In the genomic region with DNA sequence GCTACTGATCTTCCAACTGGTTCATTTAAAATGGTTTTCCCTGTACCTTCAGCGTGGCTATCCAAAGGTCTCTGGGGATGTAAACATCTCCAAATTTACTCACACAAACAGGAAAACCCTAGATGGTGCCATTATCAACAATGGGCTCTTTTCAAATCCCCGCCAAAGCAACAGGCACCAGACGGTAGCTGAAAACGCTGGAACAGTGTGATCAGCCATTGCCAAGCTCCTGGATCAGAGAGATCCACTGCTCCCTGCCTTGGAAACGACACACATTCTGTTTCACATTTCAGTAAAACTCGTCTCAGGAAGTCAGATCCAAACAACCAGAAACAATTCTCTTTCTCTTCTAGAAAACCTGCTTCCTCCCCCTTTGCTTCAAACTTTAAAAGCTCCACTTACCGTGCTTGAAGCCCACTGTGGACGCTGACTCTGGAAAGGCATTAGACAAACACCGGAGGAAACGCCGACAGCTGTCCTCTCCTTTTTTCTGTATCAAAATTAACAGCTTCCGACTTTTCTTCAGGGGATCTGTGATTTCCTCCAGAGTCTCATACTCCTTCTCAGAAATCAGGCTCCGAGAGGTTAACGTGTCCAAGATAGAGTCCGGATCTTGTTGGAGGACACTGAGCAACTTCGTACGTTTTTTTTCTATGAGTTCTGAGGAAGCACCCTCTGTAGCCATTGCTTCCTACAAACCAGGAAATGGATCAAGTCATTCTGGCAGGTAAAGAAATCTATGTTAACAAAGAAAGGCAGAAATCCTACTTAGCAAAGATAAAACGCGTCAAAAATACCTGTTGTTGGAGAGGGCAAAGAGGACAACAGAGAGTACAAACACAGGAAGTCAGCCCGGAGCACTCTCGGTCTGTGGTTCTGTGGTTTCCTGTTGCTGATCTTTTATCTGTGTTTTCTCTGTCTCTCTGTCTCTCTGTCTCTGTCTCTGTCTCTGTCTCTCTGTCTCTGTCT, we compare ENCODE assay signal across 8 mouse cellular contexts. TPM values are rescaled to one million over a fixed set of nuclear protein-coding genes. Genes with fewer than 3 reads are reported as not detected.
DNase-seq lines count a peak whose midpoint lies in the region; ATAC-seq and TF ChIP-seq lines count a peak whose summit lies in the region.

A gene (minus strand): TSS at position 854 of the 969 bp plus-strand sequence.

- TF ChIP-seq POLR2A in bone marrow macrophage, adult 2 months (IDR thresholded peaks at IDR 0.05; ENCODE audit: borderline replicate concordance, low read depth, low read length), result no peak

- H3K36me3 ChIP-seq in hindbrain, postnatal 0 days (ENCODE audit: insufficient read depth, low read length), result no peaks in the 10 kb centered on the region
- H3K36me3 ChIP-seq in liver, embryonic 15.5 days (replicated peaks), result no peaks in the 10 kb centered on the region
- H3K36me3 ChIP-seq in stomach, embryonic 15.5 days, result no peaks in the 10 kb centered on the region
- H3K36me3 ChIP-seq in midbrain, embryonic 14.5 days (ENCODE audit: control insufficient read depth, insufficient read depth, low read length), result no peaks in the 10 kb centered on the region

- 71% methylated on average over 21 of the region's 21 CpGs for WGBS in hindbrain, postnatal 0 days
- WGBS in liver, embryonic 15.5 days (ENCODE audit: insufficient replicate concordance), result 6% methylated on average over 21 of the region's 21 CpGs
- 39% methylated on average over 21 of the region's 21 CpGs for WGBS in stomach, embryonic 15.5 days
- WGBS in midbrain, embryonic 14.5 days, result 78% methylated on average over 21 of the region's 21 CpGs

- intact Hi-C loops in heart, postnatal 25 days (cut with DNase I), result loop anchor here (5.0 kb wide), 1 partner anchor 34 kb away; a partner anchor contains a TSS

- peak within 1 kb of the TSS; percentile 66 for H3K4me3 ChIP-seq in bone marrow macrophage, adult 2 months (ENCODE audit: insufficient read depth, low read length)
- H3K4me3 ChIP-seq in hindbrain, postnatal 0 days (ENCODE audit: low read length), result peak within 1 kb of the TSS; percentile 13; the same call in 1 of the 2 replicates
- peak within 1 kb of the TSS; percentile 48 for H3K4me3 ChIP-seq in liver, embryonic 15.5 days (replicated peaks)
- H3K4me3 ChIP-seq in stomach, embryonic 15.5 days (replicated peaks), result peak within 1 kb of the TSS; percentile 35
- no peak within 1 kb of the TSS for H3K4me3 ChIP-seq in midbrain, embryonic 14.5 days (replicated peaks; ENCODE audit: low read depth, low read length)

- no peaks in the 10 kb centered on the region for H3K9me3 ChIP-seq in hindbrain, postnatal 0 days (ENCODE audit: low read length)
- H3K9me3 ChIP-seq in liver, embryonic 15.5 days (replicated peaks), result no peaks in the 10 kb centered on the region
- H3K9me3 ChIP-seq in stomach, embryonic 15.5 days, result no peaks in the 10 kb centered on the region
- H3K9me3 ChIP-seq in midbrain, embryonic 14.5 days (ENCODE audit: control insufficient read depth, low read length), result no peaks in the 10 kb centered on the region

- H3K4me1 ChIP-seq in bone marrow macrophage, adult 2 months (ENCODE audit: control insufficient read depth, insufficient read depth, low read length), result peaks cover 4% of the 10 kb centered on the region; the same call in 1 of the 2 replicates
- H3K4me1 ChIP-seq in hindbrain, postnatal 0 days (ENCODE audit: insufficient read depth, low read length), result no peaks in the 10 kb centered on the region
- peaks cover 22% of the 10 kb centered on the region for H3K4me1 ChIP-seq in liver, embryonic 15.5 days (replicated peaks)
- H3K4me1 ChIP-seq in stomach, embryonic 15.5 days, result no peaks in the 10 kb centered on the region
- H3K4me1 ChIP-seq in midbrain, embryonic 14.5 days (ENCODE audit: control insufficient read depth, insufficient read depth, low read length), result no peaks in the 10 kb centered on the region

- peak; percentile 51 to 63 for DNase-seq in heart, adult 18-20 months
- no peak for DNase-seq in heart, postnatal 25 days (ENCODE audit: low spot score)
- no peak for DNase-seq in hindbrain, postnatal 0 days (ENCODE audit: low spot score)
- no peak for DNase-seq in urinary bladder, postnatal 25 days (ENCODE audit: low spot score)
- DNase-seq in midbrain, embryonic 14.5 days, result no peak

- ATAC-seq in hindbrain, postnatal 0 days, result no peak
- no peak for ATAC-seq in liver, embryonic 15.5 days (ENCODE audit: insufficient read depth)
- no peak for ATAC-seq in stomach, embryonic 15.5 days (ENCODE audit: insufficient read depth, low FRiP score, low read depth)
- no peak for ATAC-seq in midbrain, embryonic 14.5 days (ENCODE audit: low FRiP score, low TSS enrichment)

- H3K9ac ChIP-seq in hindbrain, postnatal 0 days (replicated peaks; ENCODE audit: low read length), result peak within 1 kb of the TSS; percentile 2; the same call in 1 of the 2 replicates
- H3K9ac ChIP-seq in liver, embryonic 15.5 days, result peak within 1 kb of the TSS; percentile 34
- no peak within 1 kb of the TSS for H3K9ac ChIP-seq in stomach, embryonic 15.5 days
- H3K9ac ChIP-seq in midbrain, embryonic 14.5 days (replicated peaks; ENCODE audit: low read length), result no peak within 1 kb of the TSS

- peak within 1 kb of the TSS; percentile 31; the same call in 1 of the 2 replicates for H3K4me2 ChIP-seq in hindbrain, postnatal 0 days (ENCODE audit: low read depth, low read length)
- H3K4me2 ChIP-seq in liver, embryonic 15.5 days, result peak within 1 kb of the TSS; percentile 57
- H3K4me2 ChIP-seq in stomach, embryonic 15.5 days, result peak within 1 kb of the TSS; percentile 33
- H3K4me2 ChIP-seq in midbrain, embryonic 14.5 days (ENCODE audit: low read length), result no peak within 1 kb of the TSS

- no peak for TF ChIP-seq CTCF in bone marrow macrophage, adult 2 months (IDR thresholded peaks at IDR 0.05; ENCODE audit: low read depth, low read length)
- TF ChIP-seq CTCF in hindbrain, postnatal 0 days (IDR thresholded peaks at IDR 0.05; ENCODE audit: low read depth), result no peak

- H3K27me3 ChIP-seq in hindbrain, postnatal 0 days (ENCODE audit: insufficient read depth, low read length), result no peaks in the 10 kb centered on the region
- peaks cover 18% of the 10 kb centered on the region for H3K27me3 ChIP-seq in liver, embryonic 15.5 days
- H3K27me3 ChIP-seq in stomach, embryonic 15.5 days (replicated peaks), result no peaks in the 10 kb centered on the region
- no peaks in the 10 kb centered on the region for H3K27me3 ChIP-seq in midbrain, embryonic 14.5 days (ENCODE audit: control insufficient read depth, insufficient read depth, low read length)

- H3K27ac ChIP-seq in bone marrow macrophage, adult 2 months (ENCODE audit: insufficient read depth, low read depth, low read length), result peak within 1 kb of the TSS; percentile 7; the same call in 1 of the 2 replicates
- no peak within 1 kb of the TSS for H3K27ac ChIP-seq in hindbrain, postnatal 0 days
- H3K27ac ChIP-seq in liver, embryonic 15.5 days (replicated peaks), result 0 out of 2 replicates have a peak within 1 kb of the TSS, but pooled peaks have one; percentile 33
- peak within 1 kb of the TSS; percentile 65 for H3K27ac ChIP-seq in stomach, embryonic 15.5 days
- no peak within 1 kb of the TSS for H3K27ac ChIP-seq in midbrain, embryonic 14.5 days (replicated peaks; ENCODE audit: low read depth, low read length)

RNA-seq across cellular contexts. Expression of the gene that starts here (rescaled TPM):
- 1 to 10 TPM; 6.9 to 10.0 TPM for total RNA-seq in heart, adult 18-20 months (2021)
- 1 to 10 TPM; 6.8 to 7.0 TPM for total RNA-seq in heart, postnatal 25 days (2021)
- polyA plus RNA-seq in bone marrow macrophage, adult 2 months (2012; ENCODE audit: insufficient read depth, insufficient read length, missing spikeins), result 6.9 and 8.0 TPM in 2 replicates
- total RNA-seq in hindbrain, postnatal 0 days (2014; rRNA removed), result 0.16 and 0.29 TPM in 2 replicates
- polyA plus RNA-seq in hindbrain, postnatal 0 days (2015; fragmentation: Nextera tagmentation; extraction: Ambion mirVana), result 0.23 and 0.54 TPM in 2 replicates
- polyA plus RNA-seq in liver, embryonic 15.5 days (2015; fragmentation: Nextera tagmentation; extraction: Ambion mirVana), result 1.2 and 1.6 TPM in 2 replicates
- polyA plus RNA-seq in stomach, embryonic 15.5 days (2015; fragmentation: Nextera tagmentation; extraction: Ambion mirVana), result 1.6 and 1.9 TPM in 2 replicates
- polyA plus RNA-seq in midbrain, embryonic 14.5 days (2014; fragmentation: Nextera tagmentation; extraction: Ambion mirVana), result 0.36 and 0.86 TPM in 2 replicates

Comparison
In these comparisons a context has a peak if more than half of its experiments do, and no peak if none do; other contexts are left out.
1. DNase-seq: peak in heart, adult 18-20 months (2 of 2); none in heart, postnatal 25 days (single experiment), hindbrain, postnatal 0 days (single experiment), urinary bladder, postnatal 25 days (single experiment) and midbrain, embryonic 14.5 days (single experiment).
2. H3K27ac ChIP-seq: peak in bone marrow macrophage, adult 2 months (single experiment), liver, embryonic 15.5 days (single experiment) and stomach, embryonic 15.5 days (single experiment); none in hindbrain, postnatal 0 days (single experiment) and midbrain, embryonic 14.5 days (single experiment).
3. H3K9ac ChIP-seq: peak in hindbrain, postnatal 0 days (single experiment) and liver, embryonic 15.5 days (single experiment); none in stomach, embryonic 15.5 days (single experiment) and midbrain, embryonic 14.5 days (single experiment).